Mouse (Mus musculus) intestine, embryonic 15.5 days (tissue): Measurements from ENCODE around the gene Mrpl2. TPM values are rescaled to one million over a fixed set of nuclear protein-coding genes. Genes with fewer than 3 reads are reported as not detected.

Experiments used
- ATAC-seq: fragments of 200-750 bp; cut with Nextera tagmentation; 2 replicates; pipeline ENCODE4 v1.8.0; 2017; ENCODE audit warnings: moderate TSS enrichment, moderate library complexity
- H3K27ac ChIP-seq: fragments of 300-500 bp; sonication (generic); 2 replicates; pipeline ENCODE4 v1.5.1; 2015; ENCODE audit warnings: mild to moderate bottlenecking, inconsistent platforms
- H3K27me3 ChIP-seq: fragments of 300-500 bp; sonication (generic); replicated peaks from 2 replicates; pipeline ENCODE4 v1.6.1; 2015; ENCODE audit warnings: inconsistent platforms
- H3K36me3 ChIP-seq: fragments of 300-500 bp; sonication (generic); 2 replicates; pipeline ENCODE4 v1.6.1; 2015; ENCODE audit warnings: inconsistent platforms
- H3K4me1 ChIP-seq: fragments of 300-500 bp; sonication (generic); replicated peaks from 2 replicates; pipeline ENCODE4 v1.6.1; 2015; ENCODE audit warnings: inconsistent platforms
- H3K4me2 ChIP-seq: fragments of 300-500 bp; sonication (generic); replicated peaks from 2 replicates; pipeline ENCODE4 v1.6.1; 2015; ENCODE audit warnings: mild to moderate bottlenecking, inconsistent platforms
- H3K4me3 ChIP-seq: fragments of 300-500 bp; sonication (generic); replicated peaks from 2 replicates; pipeline ENCODE4 v1.5.1; 2015; ENCODE audit warnings: inconsistent platforms
- H3K9ac ChIP-seq: fragments of 300-500 bp; sonication (generic); 2 replicates; pipeline ENCODE4 v1.6.1; 2015; ENCODE audit warnings: inconsistent platforms
- H3K9me3 ChIP-seq: fragments of 300-500 bp; sonication (generic); 2 replicates; pipeline ENCODE4 v1.6.1; 2016; ENCODE audit warnings: inconsistent platforms
- WGBS: fragments of 180-500 bp; shearing (Covaris S2); methylation state at CpG from one replicate; pipeline ENCODE4 v1.1.7; 2015; 5-methylcytosine and 5-hydroxymethylcytosine counted together
- polyA plus RNA-seq: library from polyadenylated mRNA; unstranded; fragments of >200 nt; fragmentation: Nextera tagmentation; extraction: Ambion mirVana; gene quantifications from 2 replicates; pipeline ENCODE4 v1.2.1, GENCODE M21; 2015

The Mrpl2 gene
- polyA plus RNA-seq, 1 experiment from 2014 or later = 156 TPM

GRCm38 (mm10) chr17:46678416-46678815 lies 32.4 kb downstream of the Mrpl2 start, which contains the start of gene Mea1:
Gene Mea1, plus strand, starts transcription at chr17:46678793.
- Histone ChIP-seq H3K36me3 (peaks cover 32% of the 10 kb centered on the region), H3K9ac (peak within 1 kb of the TSS; percentile 76), H3K27ac (no peak within 1 kb of the TSS; the same call in 1 of the 2 replicates), H3K4me2 (peak within 1 kb of the TSS; percentile 71), H3K4me3 (peak within 1 kb of the TSS; percentile 89), H3K4me1 (peaks cover 36% of the 10 kb centered on the region), H3K9me3 (no peaks in the 10 kb centered on the region), H3K27me3 (no peaks in the 10 kb centered on the region)
- 82% methylated on average over 8 of the region's 9 CpGs for WGBS
- ATAC-seq = no peak

GRCm38 (mm10) chr17:46678911-46679310 lies 32.9 kb downstream of the Mrpl2 start:
- WGBS = 53% methylated on average over 9 of the region's 9 CpGs
- peak overlapping the region; percentile 76 for H3K9ac ChIP-seq
- peak overlapping the region; percentile 71 for H3K4me2 ChIP-seq
- no peak overlapping the region for H3K27ac ChIP-seq
- H3K4me1 ChIP-seq = peaks cover 34% of the 10 kb centered on the region
- no peak for ATAC-seq
- H3K4me3 ChIP-seq = peak overlapping the region; percentile 89; the same call in 1 of the 2 replicates
- H3K36me3 ChIP-seq = peaks cover 36% of the 10 kb centered on the region
- no peaks in the 10 kb centered on the region for H3K27me3 ChIP-seq
- H3K9me3 ChIP-seq = no peaks in the 10 kb centered on the region

DNA sequence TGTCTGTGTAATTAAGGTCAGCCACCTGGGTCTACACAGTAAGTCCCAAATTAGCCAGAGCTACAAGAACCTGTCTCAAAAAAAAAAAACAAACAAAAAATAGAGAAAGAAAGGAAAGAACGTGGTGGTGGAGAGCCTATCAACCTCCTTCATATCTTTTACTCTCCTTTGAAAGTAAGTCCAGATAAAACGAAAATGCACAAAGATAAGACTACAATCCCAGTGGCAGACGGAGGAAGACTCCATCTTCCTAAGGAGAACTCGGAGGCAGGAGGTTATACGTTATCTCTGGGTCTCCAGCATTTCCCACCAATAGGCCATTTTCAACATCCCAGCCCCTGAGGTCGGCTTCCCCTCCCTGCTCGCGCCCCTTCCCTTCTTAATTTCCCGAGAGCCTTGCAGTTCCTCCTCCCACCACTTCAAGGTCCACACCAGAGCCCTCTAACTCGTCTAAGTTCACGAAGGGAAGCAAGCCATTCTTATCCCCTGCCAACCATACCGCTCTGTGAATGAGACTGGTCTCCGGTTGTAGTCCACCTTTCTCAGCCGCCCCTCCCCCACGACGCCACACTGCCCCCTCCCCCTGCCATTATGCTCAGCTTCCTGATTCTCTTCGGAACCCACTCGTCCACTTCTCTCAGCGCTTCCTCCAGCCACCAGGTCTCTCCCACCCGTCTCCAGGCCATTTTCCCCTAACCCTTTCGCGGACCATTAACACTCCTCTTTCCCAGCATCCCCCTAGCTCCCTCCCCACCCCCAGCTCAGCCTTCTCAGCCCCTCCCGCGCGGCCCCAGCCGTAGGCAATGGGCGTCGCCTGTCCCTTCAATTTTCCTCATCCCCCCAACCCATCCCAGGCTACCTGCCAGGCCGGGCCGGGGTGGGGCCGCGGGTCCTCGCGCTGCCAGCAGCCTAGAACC lies 34.1 kb downstream of the Mrpl2 start:
- under 1% methylated on average over 34 of the region's 34 CpGs for WGBS
- H3K36me3 ChIP-seq = peaks cover 42% of the 10 kb centered on the region
- ATAC-seq = no peak; the same call in none of the 2 replicates
- H3K9me3 ChIP-seq = no peaks in the 10 kb centered on the region
- peaks cover 25% of the 10 kb centered on the region for H3K4me1 ChIP-seq
- peak overlapping the region; percentile 93 for H3K27ac ChIP-seq
- H3K4me2 ChIP-seq = peak overlapping the region; percentile 71
- H3K4me3 ChIP-seq = peak overlapping the region; percentile 89
- peak overlapping the region; percentile 76 for H3K9ac ChIP-seq
- no peaks in the 10 kb centered on the region for H3K27me3 ChIP-seq

DNA sequence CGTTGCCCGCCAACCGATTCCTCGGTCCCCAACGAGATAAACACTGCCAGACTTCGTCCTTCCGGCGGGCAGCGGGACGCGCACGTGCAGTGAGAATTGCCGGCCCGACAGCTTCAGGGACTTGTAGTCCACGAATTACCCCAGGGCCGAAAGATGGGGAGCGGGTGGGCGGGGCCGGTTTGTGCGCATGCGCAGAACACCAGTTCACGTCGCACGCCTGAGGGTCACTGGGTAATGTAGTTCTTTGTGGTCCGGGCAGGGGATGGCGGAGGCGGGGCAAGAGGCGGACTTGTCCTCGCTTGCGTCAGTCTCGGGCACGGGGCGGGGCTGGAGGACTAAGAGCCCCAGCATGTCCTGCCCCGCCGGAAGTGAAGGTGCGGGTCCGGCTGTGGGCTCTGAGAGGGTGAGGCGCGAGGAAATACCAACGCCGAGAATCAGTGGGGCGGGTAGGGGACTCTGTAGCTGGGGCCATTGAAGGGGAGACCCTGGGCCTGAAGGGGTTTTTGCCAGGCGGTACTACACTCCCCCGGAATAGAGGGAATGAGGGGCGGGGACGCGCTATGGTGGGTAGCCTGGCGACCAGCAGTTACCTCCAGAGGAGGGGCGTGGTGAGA lies 34.8 kb downstream of the Mrpl2 start, which contains the start of gene Klhdc3:
Gene Klhdc3, minus strand, starts transcription at position 155 of the 614 bp plus-strand sequence.
- under 1% methylated on average over 49 of the region's 49 CpGs for WGBS
- Histone ChIP-seq H3K27ac (peak within 1 kb of the TSS; percentile 93), H3K4me1 (peaks cover 23% of the 10 kb centered on the region), H3K4me3 (peak within 1 kb of the TSS; percentile 89), H3K36me3 (peaks cover 47% of the 10 kb centered on the region), H3K4me2 (peak within 1 kb of the TSS; percentile 92), H3K9ac (peak within 1 kb of the TSS; percentile 76), H3K27me3 (no peaks in the 10 kb centered on the region), H3K9me3 (no peaks in the 10 kb centered on the region)
- peak; percentile 99 for ATAC-seq

DNA sequence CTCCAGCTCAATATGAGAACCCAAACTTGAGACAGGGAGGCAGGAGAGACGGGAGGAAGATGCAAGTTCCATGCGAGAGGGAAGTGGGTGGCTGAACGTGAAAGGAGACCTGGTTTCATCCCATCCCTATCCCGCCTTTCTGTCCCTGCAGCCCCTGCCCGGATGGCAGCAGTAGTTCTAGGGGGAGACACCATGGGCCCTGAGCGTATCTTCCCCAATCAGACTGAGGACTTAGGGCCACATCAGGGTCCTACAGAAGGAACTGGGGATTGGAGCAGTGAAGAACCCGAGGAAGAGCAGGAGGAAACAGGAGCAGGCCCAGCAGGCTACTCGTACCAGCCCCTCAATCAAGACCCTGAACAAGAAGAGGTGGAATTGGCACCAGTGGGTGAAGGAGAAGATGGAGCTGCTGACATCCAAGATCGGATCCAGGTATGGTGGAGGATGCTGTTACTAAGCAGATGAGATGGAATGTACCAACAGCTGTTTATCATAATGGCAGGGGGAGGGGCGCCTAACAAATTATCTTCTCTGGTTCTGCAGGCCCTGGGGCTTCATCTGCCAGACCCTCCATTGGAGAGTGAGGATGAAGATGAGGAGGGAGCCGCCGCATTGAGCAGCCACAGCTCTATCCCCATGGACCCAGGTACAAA lies 35.6 kb downstream of the Mrpl2 start:
- peaks cover 23% of the 10 kb centered on the region for H3K4me1 ChIP-seq
- H3K4me2 ChIP-seq = peak overlapping the region; percentile 92
- peaks cover 46% of the 10 kb centered on the region for H3K36me3 ChIP-seq
- H3K9me3 ChIP-seq = no peaks in the 10 kb centered on the region
- no peak for ATAC-seq
- H3K27me3 ChIP-seq = no peaks in the 10 kb centered on the region
- H3K27ac ChIP-seq = peak overlapping the region; percentile 54; the same call in 1 of the 2 replicates
- peak overlapping the region; percentile 58 for H3K9ac ChIP-seq
- WGBS = 23% methylated on average over 12 of the region's 12 CpGs
- peak overlapping the region; percentile 89 for H3K4me3 ChIP-seq

- 80% methylated on average over 16 of the region's 16 CpGs for WGBS
- H3K27ac ChIP-seq = no peak overlapping the region
- no peaks in the 10 kb centered on the region for H3K9me3 ChIP-seq
- no peak overlapping the region for H3K9ac ChIP-seq
- no peak overlapping the region for H3K4me3 ChIP-seq
- H3K4me2 ChIP-seq = no peak overlapping the region
- no peaks in the 10 kb centered on the region for H3K27me3 ChIP-seq
- ATAC-seq = no peak
- peaks cover 48% of the 10 kb centered on the region for H3K36me3 ChIP-seq
- H3K4me1 ChIP-seq = peaks cover 23% of the 10 kb centered on the region
Observed at GRCm38 (mm10) chr17:46682654-46683389, 36.8 kb downstream of the Mrpl2 start.

GRCm38 (mm10) chr17:46685913-46686312 lies 39.9 kb downstream of the Mrpl2 start:
- Histone ChIP-seq H3K4me1 (peaks cover 9% of the 10 kb centered on the region), H3K4me3 (no peak overlapping the region), H3K4me2 (no peak overlapping the region), H3K27me3 (no peaks in the 10 kb centered on the region), H3K27ac (no peak overlapping the region), H3K9ac (no peak overlapping the region), H3K9me3 (no peaks in the 10 kb centered on the region), H3K36me3 (peaks cover 46% of the 10 kb centered on the region)
- ATAC-seq = no peak
- 89% methylated on average over 6 of the region's 6 CpGs for WGBS

- no peaks in the 10 kb centered on the region for H3K4me1 ChIP-seq
- no peaks in the 10 kb centered on the region for H3K9me3 ChIP-seq
- H3K4me3 ChIP-seq = no peak overlapping the region
- no peak overlapping the region for H3K4me2 ChIP-seq
- H3K36me3 ChIP-seq = peaks cover 20% of the 10 kb centered on the region
- no peak overlapping the region for H3K9ac ChIP-seq
- H3K27me3 ChIP-seq = no peaks in the 10 kb centered on the region
- no peak for ATAC-seq
- H3K27ac ChIP-seq = no peak overlapping the region
- 90% methylated on average over 12 of the region's 12 CpGs for WGBS
Observed at GRCm38 (mm10) chr17:46690665-46691064, 44.6 kb downstream of the Mrpl2 start.

GRCm38 (mm10) chr17:46691390-46691789 lies 45.4 kb downstream of the Mrpl2 start:
- no peaks in the 10 kb centered on the region for H3K27me3 ChIP-seq
- peaks cover 14% of the 10 kb centered on the region for H3K36me3 ChIP-seq
- no peak overlapping the region for H3K4me3 ChIP-seq
- H3K9me3 ChIP-seq = no peaks in the 10 kb centered on the region
- 74% methylated on average over 2 of the region's 2 CpGs for WGBS
- no peak overlapping the region for H3K27ac ChIP-seq
- H3K4me1 ChIP-seq = no peaks in the 10 kb centered on the region
- no peak overlapping the region for H3K9ac ChIP-seq
- H3K4me2 ChIP-seq = no peak overlapping the region
- no peak for ATAC-seq

DNA sequence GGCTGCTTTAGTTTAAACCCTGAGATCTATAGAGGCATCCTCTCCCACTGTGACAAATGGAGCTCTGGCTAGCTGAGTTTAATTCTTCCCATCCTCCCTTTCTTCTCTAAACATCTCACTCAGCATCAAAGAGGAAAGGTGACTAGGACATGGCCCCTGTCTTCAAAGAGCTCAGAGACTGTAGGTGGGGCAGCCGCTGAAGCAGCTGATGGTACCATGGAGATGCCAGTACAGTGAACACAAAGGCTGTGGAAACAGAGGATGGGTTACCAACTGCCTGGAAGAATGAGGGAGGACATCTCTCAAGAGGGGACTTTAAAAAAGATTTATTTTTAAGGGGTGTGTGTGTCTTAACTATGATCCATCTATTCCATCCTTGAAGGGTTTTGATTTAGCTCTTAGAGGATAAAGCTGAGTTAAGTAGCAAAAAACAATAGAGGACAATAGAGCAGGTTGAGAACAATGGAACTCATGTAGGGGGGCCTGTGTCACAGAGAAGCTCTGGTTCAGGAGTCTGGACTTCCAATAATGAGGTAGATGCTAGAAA lies 48.6 kb downstream of the Mrpl2 start:
- H3K36me3 ChIP-seq = peaks cover 3% of the 10 kb centered on the region; the same call in 1 of the 2 replicates

DNA sequence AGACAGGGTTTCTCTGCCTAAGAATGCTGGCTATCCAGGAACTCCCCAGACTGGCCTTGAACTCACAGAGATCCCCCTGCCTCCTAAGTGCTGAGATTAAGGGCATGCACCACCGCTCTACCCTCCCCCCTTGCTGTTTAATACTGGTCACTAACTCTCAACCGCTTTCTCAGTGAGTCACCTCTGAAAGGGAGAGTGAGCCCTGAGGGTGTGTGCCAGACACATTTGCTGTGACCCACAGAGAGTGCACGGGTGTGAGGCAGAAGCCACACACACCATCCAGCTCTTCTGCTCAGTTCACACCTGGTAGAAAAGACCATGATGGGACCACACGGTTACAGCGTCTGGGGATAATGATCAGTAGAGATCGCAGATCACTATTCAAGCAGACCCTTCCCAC lies 52.5 kb downstream of the Mrpl2 start:
- ATAC-seq = no peak
- WGBS = 84% methylated on average over 6 of the region's 6 CpGs

More for the DNA sequence above, 48.6 kb downstream of the Mrpl2 start:
- WGBS = 85% methylated on average over 1 of the region's 1 CpGs
- no peak overlapping the region for H3K4me3 ChIP-seq
- no peaks in the 10 kb centered on the region for H3K27me3 ChIP-seq
- no peak overlapping the region for H3K27ac ChIP-seq
- H3K4me1 ChIP-seq = 0 out of 2 replicates have a peak, but pooled peaks cover 2% of the 10 kb centered on the region
- no peak overlapping the region for H3K9ac ChIP-seq
- no peak for ATAC-seq
- no peak overlapping the region for H3K4me2 ChIP-seq
- H3K9me3 ChIP-seq = no peaks in the 10 kb centered on the region

More for the DNA sequence above, 52.5 kb downstream of the Mrpl2 start:
- Histone ChIP-seq H3K4me3 (no peak overlapping the region), H3K27me3 (no peaks in the 10 kb centered on the region), H3K4me2 (no peak overlapping the region), H3K36me3 (peaks cover 5% of the 10 kb centered on the region; the same call in 1 of the 2 replicates), H3K9me3 (no peaks in the 10 kb centered on the region), H3K9ac (no peak overlapping the region), H3K4me1 (peaks cover 29% of the 10 kb centered on the region), H3K27ac (no peak overlapping the region)
